Mouse (Mus musculus) kidney, embryonic 16.5 days (tissue): Measurements from ENCODE around the gene Tom1l2. TPM values are rescaled to one million over a fixed set of nuclear protein-coding genes. Genes with fewer than 3 reads are reported as not detected.

Experiments
- ATAC-seq: fragments of 200-750 bp; cut with Nextera tagmentation; 2 replicates; pipeline ENCODE4 v1.8.0; 2017; ENCODE audit warnings: moderate TSS enrichment; ENCODE audit not compliant: low FRiP score, low TSS enrichment
- H3K27ac ChIP-seq: fragments of 300-500 bp; sonication (generic); 2 replicates; pipeline ENCODE4 v1.5.1; 2014; ENCODE audit warnings: low read length
- H3K27me3 ChIP-seq: fragments of 300-500 bp; sonication (generic); 2 replicates; pipeline ENCODE4 v1.6.1; 2014; ENCODE audit warnings: low read length, control low read depth, mixed read lengths; ENCODE audit not compliant: insufficient read depth
- H3K36me3 ChIP-seq: fragments of 300-500 bp; sonication (generic); 2 replicates; pipeline ENCODE4 v1.6.1; 2014; ENCODE audit warnings: low read length, control low read depth, mixed read lengths; ENCODE audit not compliant: insufficient read depth
- H3K4me1 ChIP-seq: fragments of 300-500 bp; sonication (generic); 2 replicates; pipeline ENCODE4 v1.6.1; 2014; ENCODE audit warnings: low read length, control low read depth, mixed read lengths; ENCODE audit not compliant: insufficient read depth
- H3K4me2 ChIP-seq: fragments of 300-500 bp; sonication (generic); replicated peaks from 2 replicates; pipeline ENCODE4 v1.6.1; 2014; ENCODE audit warnings: low read depth, low read length
- H3K4me3 ChIP-seq: fragments of 300-500 bp; sonication (generic); 2 replicates; pipeline ENCODE4 v1.5.1; 2014; ENCODE audit warnings: mild to moderate bottlenecking, low read length
- H3K9ac ChIP-seq: fragments of 300-500 bp; sonication (generic); replicated peaks from 2 replicates; pipeline ENCODE4 v1.6.1; 2014; ENCODE audit warnings: low read length
- H3K9me3 ChIP-seq: fragments of 300-500 bp; sonication (generic); 2 replicates; pipeline ENCODE4 v1.6.1; 2016; ENCODE audit warnings: low read length, control low read depth
- WGBS: fragments of 180-500 bp; shearing (Covaris S2); extraction: QIAGEN DNeasy Blood & Tissue Kit; methylation state at CpG from one replicate; pipeline ENCODE4 v1.1.7; 2014; 5-methylcytosine and 5-hydroxymethylcytosine counted together
- polyA plus RNA-seq: library from polyadenylated mRNA; unstranded; fragments of >200 nt; fragmentation: Nextera tagmentation; extraction: Ambion mirVana; gene quantifications from 2 replicates; pipeline ENCODE4 v1.2.1, GENCODE M21; 2015

The Tom1l2 gene
- polyA plus RNA-seq, 1 experiment from 2014 or later, result 36.3 TPM

DNA sequence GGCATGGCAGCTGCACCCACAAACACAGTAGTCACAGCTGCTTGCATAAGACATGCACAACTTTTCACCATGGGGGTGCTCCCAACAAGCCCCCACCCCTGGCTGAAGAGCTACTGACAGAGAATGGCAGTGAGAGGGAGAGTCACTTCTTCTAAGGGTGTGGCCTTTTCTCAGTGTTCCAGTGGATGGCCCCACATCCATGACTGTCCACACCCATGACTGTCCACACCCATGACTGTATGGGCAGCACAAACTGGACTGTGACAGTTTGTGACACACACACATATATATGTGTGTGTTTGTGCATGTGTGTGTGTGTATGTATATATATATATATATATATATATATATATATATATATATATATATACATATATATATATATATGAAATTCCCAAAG is 42.8 kb downstream of the Tom1l2 start:
- H3K4me2 ChIP-seq, result no peak overlapping the region
- no peak overlapping the region for H3K9ac ChIP-seq
- H3K27ac ChIP-seq, result no peak overlapping the region
- no peak for ATAC-seq
- H3K9me3 ChIP-seq, result no peaks in the 10 kb centered on the region
- no peaks in the 10 kb centered on the region for H3K27me3 ChIP-seq
- peaks cover 3% of the 10 kb centered on the region; the same call in 1 of the 2 replicates for H3K36me3 ChIP-seq
- H3K4me1 ChIP-seq, result peaks cover 58% of the 10 kb centered on the region
- H3K4me3 ChIP-seq, result no peak overlapping the region

DNA sequence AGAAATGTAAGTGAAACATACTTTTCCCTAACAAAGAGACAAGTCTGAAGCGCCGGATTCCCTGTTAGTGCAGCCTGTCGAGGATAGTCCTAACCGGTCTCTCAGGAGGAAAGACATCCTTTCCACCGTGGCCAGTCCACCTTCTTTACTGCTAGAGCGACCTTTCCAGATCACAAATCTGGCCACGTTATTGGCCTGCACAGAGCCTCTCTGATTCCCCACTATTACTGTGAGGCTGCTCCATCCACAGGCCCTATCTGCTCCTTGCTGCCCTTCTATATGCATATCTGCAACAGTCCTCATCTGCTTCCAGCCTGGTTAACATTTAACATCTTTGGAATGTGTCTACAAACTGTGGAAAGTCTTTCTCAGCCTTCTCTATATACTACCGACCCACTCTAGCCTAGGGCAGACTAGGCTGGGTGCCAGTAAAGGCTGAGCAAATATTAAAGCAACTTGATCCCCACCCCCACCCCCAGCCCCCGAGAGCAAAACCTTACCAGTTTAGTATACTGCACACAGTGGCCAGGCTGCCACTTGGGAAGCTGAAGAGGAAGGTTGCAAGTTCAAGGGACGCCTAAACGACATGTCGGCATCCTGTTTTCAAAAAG is 44.1 kb downstream of the Tom1l2 start:
- Histone ChIP-seq H3K4me1 (peaks cover 58% of the 10 kb centered on the region), H3K9ac (0 out of 2 replicates have a peak overlapping the region, but pooled peaks have one; percentile 15)
- WGBS, result 41% methylated on average over 12 of the region's 12 CpGs

DNA sequence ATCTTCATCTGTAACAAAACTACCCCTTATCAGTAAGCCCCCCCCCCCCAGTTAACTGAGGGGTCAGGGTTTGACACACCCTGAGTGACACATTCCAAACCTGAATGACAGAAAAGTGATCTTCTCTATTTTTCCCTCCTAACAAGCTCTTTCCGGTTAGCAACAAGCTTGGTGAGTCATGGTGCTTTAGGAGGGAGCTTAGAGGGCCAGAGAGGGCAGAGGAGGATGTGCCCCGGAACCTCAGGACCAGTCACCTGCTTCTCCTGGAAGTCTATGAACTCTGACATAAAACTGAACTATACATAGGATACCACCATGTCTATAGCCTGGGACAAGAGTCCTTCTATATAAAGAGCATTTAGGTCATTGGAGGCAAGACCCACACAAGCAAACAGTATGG is 44.6 kb downstream of the Tom1l2 start:
- WGBS, result 45% methylated on average over 2 of the region's 2 CpGs
- no peaks in the 10 kb centered on the region for H3K9me3 ChIP-seq
- no peak overlapping the region for H3K9ac ChIP-seq
- H3K4me2 ChIP-seq, result no peak overlapping the region
- peaks cover 57% of the 10 kb centered on the region for H3K4me1 ChIP-seq
- ATAC-seq, result no peak
- H3K27me3 ChIP-seq, result no peaks in the 10 kb centered on the region
- no peak overlapping the region for H3K4me3 ChIP-seq
- peak overlapping the region; percentile 85 for H3K27ac ChIP-seq
- peaks cover 3% of the 10 kb centered on the region; the same call in 1 of the 2 replicates for H3K36me3 ChIP-seq

More for the DNA sequence above, 44.1 kb downstream of the Tom1l2 start:
- Histone ChIP-seq H3K4me2 (0 out of 2 replicates have a peak overlapping the region, but pooled peaks have one; percentile 2), H3K36me3 (peaks cover 3% of the 10 kb centered on the region; the same call in 1 of the 2 replicates), H3K27me3 (no peaks in the 10 kb centered on the region), H3K4me3 (no peak overlapping the region), H3K9me3 (no peaks in the 10 kb centered on the region), H3K27ac (peak overlapping the region; percentile 85)
- peak; percentile 86 for ATAC-seq

GRCm38 (mm10) chr11:60307375-60307825 is 45.3 kb downstream of the Tom1l2 start:
- 76% methylated on average over 2 of the region's 2 CpGs for WGBS
- ATAC-seq, result no peak

DNA sequence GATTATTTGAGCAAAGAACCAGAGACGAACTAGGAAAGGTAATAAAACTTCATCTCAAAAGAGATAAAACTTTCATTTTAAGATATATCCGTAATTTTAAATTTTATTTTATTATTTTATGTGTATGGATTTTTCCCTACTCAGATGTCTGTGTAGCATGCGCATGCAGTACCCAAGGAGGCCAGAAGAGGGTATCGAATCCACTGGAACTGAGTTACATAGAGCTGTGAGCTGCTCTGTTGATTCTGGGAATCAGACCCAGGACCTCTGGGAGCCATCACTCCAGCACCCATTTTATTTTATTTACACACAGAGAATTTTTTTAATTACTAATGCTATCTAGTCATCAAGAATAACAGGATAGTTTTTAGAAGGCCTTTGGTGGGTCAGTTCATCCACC is 45.9 kb downstream of the Tom1l2 start:
- 73% methylated on average over 4 of the region's 4 CpGs for WGBS
- Histone ChIP-seq H3K27ac (peak overlapping the region; percentile 85; the same call in 1 of the 2 replicates), H3K9me3 (no peaks in the 10 kb centered on the region), H3K4me2 (no peak overlapping the region), H3K9ac (no peak overlapping the region), H3K27me3 (no peaks in the 10 kb centered on the region), H3K4me3 (no peak overlapping the region), H3K36me3 (no peaks in the 10 kb centered on the region), H3K4me1 (peaks cover 57% of the 10 kb centered on the region)
- ATAC-seq, result no peak

More at GRCm38 (mm10) chr11:60307375-60307825, 45.3 kb downstream of the Tom1l2 start:
- Histone ChIP-seq H3K9me3 (no peaks in the 10 kb centered on the region), H3K27ac (peak overlapping the region; percentile 85), H3K4me1 (peaks cover 56% of the 10 kb centered on the region), H3K36me3 (no peaks in the 10 kb centered on the region), H3K4me3 (no peak overlapping the region), H3K27me3 (no peaks in the 10 kb centered on the region), H3K4me2 (no peak overlapping the region), H3K9ac (no peak overlapping the region)

DNA sequence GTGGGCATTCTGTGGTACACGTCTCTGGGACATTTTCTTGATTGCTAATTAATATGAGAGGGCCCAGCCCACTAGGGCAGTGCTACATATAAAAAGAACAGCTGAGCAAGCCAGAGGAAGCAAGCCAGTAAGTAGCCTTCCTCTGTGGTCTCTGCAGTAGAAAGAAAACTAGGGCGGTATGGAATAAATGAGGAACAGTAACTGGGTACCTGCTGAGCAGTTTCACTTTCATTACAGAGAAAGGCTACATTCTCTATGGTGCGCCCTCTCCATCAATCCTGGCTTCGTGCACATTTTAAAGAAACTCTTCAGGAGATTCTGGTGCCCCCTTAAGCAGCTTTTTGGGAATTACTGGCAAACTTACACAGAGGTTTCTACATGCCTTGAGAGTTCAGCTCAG is 47.1 kb downstream of the Tom1l2 start:
- ATAC-seq, result no peak
- 68% methylated on average over 4 of the region's 4 CpGs for WGBS
- no peak overlapping the region for H3K4me2 ChIP-seq
- H3K9ac ChIP-seq, result no peak overlapping the region
- no peaks in the 10 kb centered on the region for H3K9me3 ChIP-seq
- no peak overlapping the region; the same call in 1 of the 2 replicates for H3K27ac ChIP-seq
- H3K36me3 ChIP-seq, result no peaks in the 10 kb centered on the region
- no peak overlapping the region for H3K4me3 ChIP-seq
- no peaks in the 10 kb centered on the region for H3K27me3 ChIP-seq
- peaks cover 50% of the 10 kb centered on the region for H3K4me1 ChIP-seq

DNA sequence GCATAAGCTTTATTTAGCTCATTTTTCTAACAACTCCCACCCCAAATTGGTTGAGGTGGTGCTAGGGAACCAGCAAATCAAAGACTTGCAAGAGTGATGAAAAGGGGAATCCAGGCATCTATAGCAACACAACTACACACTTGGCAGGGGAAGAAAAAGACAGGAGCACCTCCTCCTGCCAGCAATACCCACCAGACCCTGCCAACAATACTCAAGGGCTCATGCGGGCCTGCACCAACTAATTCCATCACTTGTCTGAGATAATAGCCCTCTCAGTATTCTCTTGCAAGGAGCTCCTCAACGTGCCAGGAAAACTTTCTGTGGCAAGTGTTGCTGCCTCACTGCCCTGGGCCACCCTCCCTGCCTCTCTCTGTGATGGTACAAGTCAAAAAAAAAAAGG is 49.2 kb downstream of the Tom1l2 start:
- no peak for ATAC-seq
- no peaks in the 10 kb centered on the region for H3K9me3 ChIP-seq
- H3K4me3 ChIP-seq, result no peak overlapping the region
- no peaks in the 10 kb centered on the region for H3K36me3 ChIP-seq
- no peaks in the 10 kb centered on the region for H3K27me3 ChIP-seq
- peaks cover 38% of the 10 kb centered on the region for H3K4me1 ChIP-seq
- H3K4me2 ChIP-seq, result no peak overlapping the region
- WGBS, result 83% methylated on average over 2 of the region's 2 CpGs
- H3K27ac ChIP-seq, result no peak overlapping the region
- H3K9ac ChIP-seq, result no peak overlapping the region

DNA sequence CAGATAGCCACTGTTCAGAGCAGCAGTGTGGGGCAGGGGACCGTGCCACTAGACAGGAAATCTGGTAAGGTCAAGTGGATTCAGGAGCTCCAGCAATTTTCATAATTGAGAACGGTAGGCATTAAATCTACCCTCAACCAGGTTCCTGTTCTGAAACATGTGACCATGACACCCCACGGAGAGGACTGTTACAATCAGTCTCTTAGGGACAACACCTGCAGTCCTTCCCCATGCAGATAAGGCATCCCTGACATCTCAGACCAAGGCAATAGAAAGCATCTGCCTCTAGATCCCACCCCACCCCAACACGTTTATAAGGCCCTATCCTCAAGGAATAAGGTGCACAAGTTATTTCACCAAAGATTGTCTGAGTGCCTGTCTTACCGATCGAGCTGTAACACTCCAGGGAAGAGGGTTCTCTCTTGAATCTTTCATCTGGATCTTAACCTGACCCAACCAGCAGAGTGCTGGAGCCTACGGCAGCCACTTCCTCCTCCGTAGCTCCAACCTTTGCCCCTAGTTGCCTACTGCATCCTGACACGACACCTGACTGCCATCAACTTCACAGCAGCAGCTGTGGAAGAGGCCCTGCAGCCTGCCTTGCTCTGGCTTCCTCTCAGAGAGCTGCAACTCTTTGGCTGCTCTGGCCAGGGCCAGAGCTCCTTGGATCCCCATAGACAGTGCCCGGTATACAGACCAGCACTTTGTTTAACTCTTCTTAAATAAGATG is 50.2 kb downstream of the Tom1l2 start:
- Histone ChIP-seq H3K9me3 (no peaks in the 10 kb centered on the region), H3K9ac (peak overlapping the region; percentile 20; the same call in 1 of the 2 replicates), H3K4me1 (peaks cover 33% of the 10 kb centered on the region), H3K27ac (peak overlapping the region; percentile 90), H3K4me2 (no peak overlapping the region), H3K27me3 (no peaks in the 10 kb centered on the region), H3K4me3 (no peak overlapping the region), H3K36me3 (no peaks in the 10 kb centered on the region)
- 51% methylated on average over 10 of the region's 10 CpGs for WGBS
- 0 out of 2 replicates have a peak, but pooled peaks have one; percentile 5 for ATAC-seq

DNA sequence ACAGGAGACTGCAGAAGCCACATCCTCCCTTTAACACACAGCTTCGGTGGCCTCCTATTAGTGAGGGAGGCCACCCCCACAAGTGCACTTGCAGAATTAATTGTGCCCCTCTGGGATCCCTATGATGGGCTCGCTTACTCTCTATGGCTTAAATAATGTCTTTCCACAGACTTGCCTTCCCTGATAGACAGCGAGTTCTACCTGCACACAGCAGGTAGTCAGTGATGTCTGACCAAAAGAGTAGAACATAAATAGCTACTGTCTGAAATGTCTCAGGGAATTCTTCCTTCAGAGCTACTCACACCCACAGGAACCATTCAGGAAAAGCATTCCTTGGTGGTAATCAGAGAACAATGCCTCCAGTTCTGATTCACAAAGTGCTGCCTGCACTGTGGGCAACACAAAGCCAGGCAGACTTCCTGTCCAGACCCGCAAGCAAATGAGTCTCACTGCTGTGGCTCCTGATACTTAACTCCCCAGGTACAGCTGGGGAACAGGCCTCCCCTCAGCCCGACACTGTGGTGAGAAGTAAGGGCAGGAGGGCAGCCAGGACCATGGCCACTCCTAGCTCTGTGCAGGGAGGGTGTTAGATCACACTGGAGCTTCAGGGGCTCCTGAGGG is 51.0 kb downstream of the Tom1l2 start:
- H3K27ac ChIP-seq, result peak overlapping the region; percentile 90
- H3K27me3 ChIP-seq, result no peaks in the 10 kb centered on the region
- H3K9ac ChIP-seq, result peak overlapping the region; percentile 20; the same call in 1 of the 2 replicates
- no peak overlapping the region for H3K4me2 ChIP-seq
- H3K4me1 ChIP-seq, result peaks cover 33% of the 10 kb centered on the region
- H3K36me3 ChIP-seq, result no peaks in the 10 kb centered on the region
- H3K4me3 ChIP-seq, result no peak overlapping the region
- no peaks in the 10 kb centered on the region for H3K9me3 ChIP-seq
- ATAC-seq, result peak; percentile 64; the same call in 1 of the 2 replicates
- 48% methylated on average over 5 of the region's 5 CpGs for WGBS
